Mouse (Mus musculus) small intestine, adult 2 months (tissue): ENCODE data around the gene Lancl2.
A peak's percentile ranks its signal among the peaks of the same experiment; 100 is the strongest.

Source experiments
- CTCF ChIP-seq: fragments of 200-500 bp; IDR thresholded peaks from 2 replicates; pipeline ENCODE4 v1.5.1; 2012; ENCODE audit warnings: low read depth, mild to moderate bottlenecking, control low read depth, inconsistent platforms, low read length, moderate library complexity, mixed read lengths; ENCODE audit not compliant: insufficient replicate concordance, insufficient read length; ENCODE audit errors: extremely low read depth
- POLR2A ChIP-seq: fragments of 200-500 bp; IDR thresholded peaks from 2 replicates; pipeline ENCODE4 v1.6.1; 2012; ENCODE audit warnings: low read depth, mild to moderate bottlenecking, control low read depth, inconsistent platforms, low read length, moderate library complexity

DNA sequence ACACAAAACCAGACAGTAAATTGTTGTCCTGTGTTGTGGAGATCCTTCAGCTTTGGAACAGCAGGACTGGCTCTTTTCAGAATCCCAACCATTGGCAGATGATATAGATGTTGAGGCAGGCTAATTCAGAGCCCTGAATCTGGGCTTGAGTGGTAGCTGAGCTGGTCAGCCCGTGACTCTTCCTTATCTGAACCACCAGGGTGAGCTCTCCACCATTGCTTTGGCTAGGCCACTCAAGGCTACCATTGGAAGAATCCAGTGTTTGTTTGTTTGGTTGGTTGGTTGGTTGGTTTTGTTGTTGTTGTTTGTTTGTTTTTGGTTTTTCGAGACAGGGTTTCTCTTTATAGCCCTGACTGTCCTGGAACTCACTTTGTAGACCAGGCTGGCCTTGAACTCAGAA is 41.0 kb downstream of the Lancl2 start:
- TF ChIP-seq POLR2A: no peak
- TF ChIP-seq CTCF: peak; percentile 54; the same call in 1 of the 2 replicates
